Mouse (Mus musculus) megakaryocyte, embryonic 14.5 days (primary cell): ENCODE results near the gene Degs2.

Experiments used
- FLI1 ChIP-seq: IDR thresholded peaks from 2 replicates; pipeline ENCODE4 v1.6.1; 2012; ENCODE audit warnings: low read length, inconsistent platforms, mixed read lengths
- GATA1 ChIP-seq: IDR thresholded peaks from 3 replicates; pipeline ENCODE4 v1.6.1; 2012; ENCODE audit warnings: mixed read lengths, low read length, inconsistent platforms, borderline replicate concordance

DNA sequence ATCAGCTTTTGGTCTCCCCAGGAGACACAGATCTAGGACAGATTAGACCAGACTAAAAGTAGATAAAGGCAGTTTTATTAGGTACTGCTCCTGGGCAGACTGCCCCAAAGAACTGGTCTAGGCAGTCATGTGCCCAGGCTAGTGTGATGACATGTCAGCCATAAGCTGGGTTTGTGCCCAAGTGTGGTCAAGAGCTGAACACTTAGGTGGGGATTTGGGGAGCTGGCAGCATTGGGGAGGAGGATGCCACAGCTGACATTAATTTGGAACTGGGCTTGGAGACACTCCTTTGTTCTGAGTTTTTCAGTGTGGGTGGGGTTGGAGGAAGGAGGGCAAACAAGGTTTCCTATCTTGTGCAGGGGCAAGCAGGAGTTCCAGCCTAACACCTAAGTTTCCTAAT is 43.9 kb upstream of the Degs2 start:
- TF ChIP-seq GATA1, result no peak
- TF ChIP-seq FLI1, result no peak
